Mouse (Mus musculus) forebrain, embryonic 12.5 days (tissue): Measurements from ENCODE around the gene Slc11a2. TPM values are rescaled to one million over a fixed set of nuclear protein-coding genes. Genes with fewer than 3 reads are reported as not detected.
"Not testable (repeated sequence)": the region's sequence is repeated elsewhere in the genome, so short reads cannot be mapped to it uniquely, and the experiment has no call there.

Source experiments
- ATAC-seq: fragments of 200-750 bp; cut with Nextera tagmentation; 2 replicates; pipeline ENCODE4 v1.8.0; 2017; ENCODE audit warnings: moderate TSS enrichment; ENCODE audit not compliant: low FRiP score
- H3K27ac ChIP-seq: fragments of 300-500 bp; sonication (generic); 2 replicates; pipeline ENCODE4 v1.5.1; 2016; ENCODE audit warnings: mild to moderate bottlenecking
- H3K27me3 ChIP-seq: fragments of 300-500 bp; sonication (generic); 2 replicates; pipeline ENCODE4 v1.6.1; 2016; ENCODE audit warnings: mild to moderate bottlenecking
- H3K36me3 ChIP-seq: fragments of 300-500 bp; sonication (generic); replicated peaks from 2 replicates; pipeline ENCODE4 v1.6.1; 2016; ENCODE audit warnings: mild to moderate bottlenecking
- H3K4me1 ChIP-seq: fragments of 300-500 bp; sonication (generic); 2 replicates; pipeline ENCODE4 v1.6.1; 2016
- H3K4me2 ChIP-seq: fragments of 300-500 bp; sonication (generic); 2 replicates; pipeline ENCODE4 v1.6.1; 2016; ENCODE audit warnings: mild to moderate bottlenecking, moderate library complexity
- H3K4me3 ChIP-seq: fragments of 300-500 bp; sonication (generic); replicated peaks from 2 replicates; pipeline ENCODE4 v1.5.1; 2016; ENCODE audit warnings: mild to moderate bottlenecking
- H3K9ac ChIP-seq: fragments of 300-500 bp; sonication (generic); 2 replicates; pipeline ENCODE4 v1.6.1; 2016; ENCODE audit warnings: mild to moderate bottlenecking
- H3K9me3 ChIP-seq: fragments of 300-500 bp; sonication (generic); 2 replicates; pipeline ENCODE4 v1.6.1; 2016
- WGBS: fragments of 180-500 bp; shearing (Covaris S2); methylation state at CpG from one replicate; pipeline ENCODE4 v1.1.7; 2016; 5-methylcytosine and 5-hydroxymethylcytosine counted together
- polyA plus RNA-seq: library from polyadenylated mRNA; unstranded; fragments of >200 nt; fragmentation: Nextera tagmentation; extraction: Ambion mirVana; gene quantifications from 2 replicates; pipeline ENCODE4 v1.2.1, GENCODE M21; 2016

Gene Slc11a2
- polyA plus RNA-seq, 1 experiment from 2014 or later = 26.0 TPM

DNA sequence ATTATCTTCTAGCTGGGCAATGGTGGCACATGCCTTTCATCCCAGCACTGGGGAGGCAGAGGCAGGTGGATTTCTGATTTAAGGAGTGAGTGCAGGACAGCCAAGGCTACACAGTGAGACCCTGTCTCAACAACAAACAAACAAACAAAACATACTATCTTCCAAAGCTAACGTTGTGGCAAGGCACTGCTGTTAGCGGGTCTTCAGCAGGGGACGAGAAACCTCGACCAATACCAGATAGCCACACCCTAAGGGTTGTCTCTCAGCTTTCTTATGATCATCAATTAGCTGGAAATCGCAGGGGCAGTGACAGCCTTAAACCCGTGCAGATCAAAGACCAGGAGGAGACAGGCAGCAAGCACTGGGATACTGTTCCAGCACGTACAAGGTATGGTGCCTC is 60.6 kb downstream of the Slc11a2 start, which contains the start of gene Higd1c:
Gene Higd1c (plus strand): TSS at position 301 of the 400 bp plus-strand sequence.
- no peak within 1 kb of the TSS for H3K4me3 ChIP-seq
- no peak within 1 kb of the TSS for H3K9ac ChIP-seq
- no peaks in the 10 kb centered on the region for H3K9me3 ChIP-seq
- H3K4me2 ChIP-seq = no peak within 1 kb of the TSS
- no peaks in the 10 kb centered on the region for H3K4me1 ChIP-seq
- 81% methylated on average over 7 of the region's 7 CpGs for WGBS
- H3K27me3 ChIP-seq = no peaks in the 10 kb centered on the region
- H3K27ac ChIP-seq = no peak within 1 kb of the TSS
- H3K36me3 ChIP-seq = no peaks in the 10 kb centered on the region
- ATAC-seq = no peak

DNA sequence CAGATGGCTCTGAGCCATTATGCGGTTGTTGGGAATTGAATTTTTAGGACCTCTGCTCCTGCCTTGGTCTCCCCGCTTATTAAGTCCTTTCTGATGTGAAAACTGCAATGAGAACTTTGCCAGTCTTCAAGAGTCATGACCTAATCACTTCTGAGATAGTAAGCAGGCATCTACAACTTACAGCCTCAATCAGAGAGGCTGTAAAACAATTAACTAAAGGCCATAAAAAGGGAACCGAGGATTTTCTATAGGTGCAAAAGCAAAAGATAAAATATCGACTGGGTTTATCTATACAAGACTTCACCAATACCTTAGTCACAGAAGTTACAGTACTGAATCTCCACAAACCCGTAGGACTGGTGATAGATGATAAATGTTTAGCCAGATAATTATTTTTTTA is 69.0 kb downstream of the Slc11a2 start:
- Histone ChIP-seq H3K4me1 (no peaks in the 10 kb centered on the region), H3K4me3 (no peak overlapping the region), H3K9ac (no peak overlapping the region), H3K27ac (no peak overlapping the region), H3K27me3 (no peaks in the 10 kb centered on the region), H3K4me2 (no peak overlapping the region), H3K36me3 (no peaks in the 10 kb centered on the region), H3K9me3 (no peaks in the 10 kb centered on the region)
- 88% methylated on average over 5 of the region's 5 CpGs for WGBS
- no peak for ATAC-seq

DNA sequence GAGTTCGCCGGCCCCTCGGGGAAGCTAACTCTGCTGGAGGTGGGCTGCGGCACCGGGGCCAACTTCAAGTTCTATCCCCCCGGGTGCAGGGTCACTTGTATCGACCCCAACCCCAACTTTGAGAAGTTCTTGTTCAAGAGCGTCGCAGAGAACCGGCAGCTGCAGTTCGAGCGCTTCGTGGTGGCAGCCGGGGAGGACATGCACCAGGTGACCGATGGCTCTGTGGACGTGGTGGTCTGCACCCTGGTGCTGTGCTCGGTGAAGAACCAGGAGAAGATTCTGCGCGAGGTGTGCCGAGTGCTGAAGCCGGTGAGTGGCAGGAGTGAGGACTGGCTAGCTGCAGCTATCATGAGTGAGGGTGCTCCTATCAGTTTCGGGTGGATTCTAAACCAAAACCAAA is 71.5 kb downstream of the Slc11a2 start:
- not testable (repeated sequence) for H3K4me2 ChIP-seq, H3K27ac ChIP-seq, H3K36me3 ChIP-seq, H3K9me3 ChIP-seq, H3K4me3 ChIP-seq, H3K9ac ChIP-seq, H3K4me1 ChIP-seq, ATAC-seq, H3K27me3 ChIP-seq
- WGBS = 94% methylated on average over 22 of the region's 22 CpGs

DNA sequence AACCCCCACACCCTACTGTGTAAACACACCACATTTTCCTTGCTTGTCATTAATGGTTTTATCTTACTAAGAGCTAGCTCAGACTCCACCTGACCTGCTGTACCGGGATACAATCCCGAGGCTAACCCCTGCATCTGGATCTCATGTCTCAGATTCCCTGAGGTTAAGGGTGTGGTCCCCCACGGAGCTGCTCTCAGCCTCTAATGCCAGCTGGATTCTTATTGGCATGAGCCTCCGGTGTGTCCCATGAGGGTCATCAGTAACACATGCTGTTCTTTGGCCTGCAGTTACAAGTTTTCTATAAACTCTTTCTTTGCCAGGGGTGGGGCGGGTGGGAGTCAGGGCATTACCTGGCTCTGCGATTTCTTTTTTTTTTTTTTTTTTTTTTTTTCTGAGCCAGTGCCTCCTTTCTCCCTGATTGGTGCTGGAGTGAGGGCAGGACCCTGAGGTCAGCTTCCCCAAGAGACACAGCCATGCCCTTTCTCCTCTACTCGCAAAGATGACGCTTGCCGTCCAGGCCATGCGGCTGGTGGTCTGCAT is 72.1 kb downstream of the Slc11a2 start, which contains the start of the genes Methig1 and Mettl7a2:
Gene Methig1 (plus strand): TSS at position 439 of the 540 bp plus-strand sequence.
Gene Mettl7a2 (plus strand): TSS at position 490 of the 540 bp plus-strand sequence.
- Histone ChIP-seq H3K9ac (no peak within 1 kb of the TSS), H3K27ac (no peak within 1 kb of the TSS), H3K4me3 (no peak within 1 kb of the TSS), H3K27me3 (no peaks in the 10 kb centered on the region), H3K9me3 (no peaks in the 10 kb centered on the region), H3K4me1 (no peaks in the 10 kb centered on the region), H3K4me2 (no peak within 1 kb of the TSS), H3K36me3 (no peaks in the 10 kb centered on the region)
- ATAC-seq = no peak
- 93% methylated on average over 9 of the region's 10 CpGs for WGBS

DNA sequence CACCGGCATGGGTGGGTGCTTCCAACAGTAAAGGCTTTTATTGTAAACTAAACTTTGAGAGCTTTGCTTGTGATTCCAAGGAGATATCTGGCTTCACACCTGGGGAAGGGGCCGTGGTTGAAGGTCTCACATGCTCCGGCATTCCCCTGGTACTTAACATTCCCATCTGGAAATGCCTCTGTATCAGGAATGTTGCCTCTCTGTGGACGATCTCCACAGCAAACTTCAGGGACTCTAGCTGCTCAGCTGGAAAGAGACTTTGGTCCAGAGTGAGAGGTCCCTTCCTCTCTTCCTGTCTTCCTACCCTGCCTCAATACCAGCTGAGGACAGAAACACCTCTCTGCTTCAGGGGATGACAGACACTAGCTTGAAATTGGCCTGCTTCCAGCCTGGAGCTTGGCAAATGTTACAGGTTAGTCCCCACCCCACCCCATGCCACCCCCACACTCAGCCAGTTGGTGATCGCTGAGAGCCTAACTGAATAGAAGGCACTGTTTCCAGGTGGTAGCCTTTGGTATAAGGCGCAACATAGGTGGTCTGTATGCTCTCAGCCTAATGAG is 73.3 kb downstream of the Slc11a2 start:
- H3K9me3 ChIP-seq = no peaks in the 10 kb centered on the region
- no peaks in the 10 kb centered on the region for H3K36me3 ChIP-seq
- no peak overlapping the region for H3K27ac ChIP-seq
- H3K9ac ChIP-seq = no peak overlapping the region
- H3K4me3 ChIP-seq = no peak overlapping the region
- 78% methylated on average over 6 of the region's 6 CpGs for WGBS
- H3K4me1 ChIP-seq = no peaks in the 10 kb centered on the region; the same call in 1 of the 2 replicates
- H3K27me3 ChIP-seq = no peaks in the 10 kb centered on the region
- no peak for ATAC-seq
- no peak overlapping the region for H3K4me2 ChIP-seq

DNA sequence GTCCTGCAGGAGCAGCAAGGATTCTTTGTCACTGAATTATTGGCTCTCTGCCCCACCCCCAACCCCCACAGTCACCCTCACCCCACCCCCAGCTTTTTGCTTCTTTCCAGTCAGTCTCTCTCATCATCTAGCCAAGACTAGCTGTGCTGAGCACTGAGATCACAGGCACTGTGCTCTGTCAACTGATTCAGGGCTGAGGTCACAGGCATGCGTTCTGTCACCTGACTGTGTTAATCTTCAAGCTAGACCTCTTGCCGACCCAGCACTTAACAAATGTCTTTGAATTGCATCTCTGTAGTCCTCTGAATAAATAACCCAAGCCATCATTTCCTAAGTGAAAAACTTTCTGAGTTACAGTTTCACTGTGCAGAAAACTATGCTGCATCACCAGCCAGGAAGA is 75.4 kb downstream of the Slc11a2 start:
- Histone ChIP-seq H3K4me2 (no peak overlapping the region), H3K9ac (no peak overlapping the region), H3K27ac (no peak overlapping the region), H3K9me3 (no peaks in the 10 kb centered on the region), H3K4me3 (no peak overlapping the region), H3K27me3 (no peaks in the 10 kb centered on the region), H3K36me3 (no peaks in the 10 kb centered on the region), H3K4me1 (no peaks in the 10 kb centered on the region; the same call in 1 of the 2 replicates)
- WGBS = 59% methylated on average over 2 of the region's 2 CpGs
- ATAC-seq = no peak

DNA sequence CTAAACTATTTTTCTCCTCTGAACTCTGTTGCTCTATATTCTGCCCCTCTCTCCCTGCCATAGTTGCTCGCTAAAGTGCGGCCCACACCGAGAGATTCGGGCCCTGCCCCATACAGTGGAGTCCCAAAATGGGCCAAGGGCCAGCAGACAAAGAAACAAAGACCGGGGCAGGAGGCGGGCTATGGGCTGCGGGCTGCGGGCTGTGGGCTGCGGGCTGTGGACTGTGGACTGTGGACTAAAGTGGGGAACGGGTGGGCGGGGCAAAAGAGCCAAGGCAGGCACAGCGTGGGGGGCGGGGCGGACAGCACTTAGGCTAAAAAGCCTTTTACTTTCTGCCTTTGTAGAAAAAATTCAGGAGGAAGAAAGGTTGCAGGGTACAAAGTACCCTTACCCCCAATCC is 78.1 kb downstream of the Slc11a2 start:
- H3K4me3 ChIP-seq = no peak overlapping the region
- no peaks in the 10 kb centered on the region for H3K36me3 ChIP-seq
- 67% methylated on average over 14 of the region's 14 CpGs for WGBS
- no peaks in the 10 kb centered on the region; the same call in 1 of the 2 replicates for H3K4me1 ChIP-seq
- H3K4me2 ChIP-seq = no peak overlapping the region
- H3K27me3 ChIP-seq = no peaks in the 10 kb centered on the region
- H3K9me3 ChIP-seq = no peaks in the 10 kb centered on the region
- no peak for ATAC-seq
- no peak overlapping the region for H3K9ac ChIP-seq
- H3K27ac ChIP-seq = peak overlapping the region; percentile 50; the same call in 1 of the 2 replicates

DNA sequence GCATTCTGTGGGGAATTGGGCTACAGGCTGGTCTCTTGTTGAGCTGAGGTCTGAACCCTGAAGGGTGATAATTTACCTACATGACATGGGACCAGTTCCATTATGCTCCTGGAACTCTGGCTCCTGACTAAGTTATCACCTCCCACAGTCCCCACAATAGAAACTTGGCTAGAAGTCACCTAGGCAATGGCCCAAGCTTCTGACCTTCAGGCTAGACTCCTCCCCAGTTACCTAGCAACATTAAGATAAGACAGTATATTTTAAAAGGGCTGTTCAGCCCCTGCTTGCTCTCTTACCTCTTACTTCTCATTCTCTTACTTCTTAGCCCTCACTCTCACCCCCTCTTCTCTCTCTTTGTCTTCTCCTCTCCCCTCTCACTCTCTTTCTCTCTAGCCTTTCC is 79.4 kb downstream of the Slc11a2 start:
- Histone ChIP-seq H3K4me1 (no peaks in the 10 kb centered on the region; the same call in 1 of the 2 replicates), H3K27me3 (no peaks in the 10 kb centered on the region), H3K27ac (no peak overlapping the region), H3K9ac (no peak overlapping the region), H3K9me3 (no peaks in the 10 kb centered on the region), H3K4me2 (no peak overlapping the region), H3K36me3 (no peaks in the 10 kb centered on the region), H3K4me3 (no peak overlapping the region)
- no peak for ATAC-seq

DNA sequence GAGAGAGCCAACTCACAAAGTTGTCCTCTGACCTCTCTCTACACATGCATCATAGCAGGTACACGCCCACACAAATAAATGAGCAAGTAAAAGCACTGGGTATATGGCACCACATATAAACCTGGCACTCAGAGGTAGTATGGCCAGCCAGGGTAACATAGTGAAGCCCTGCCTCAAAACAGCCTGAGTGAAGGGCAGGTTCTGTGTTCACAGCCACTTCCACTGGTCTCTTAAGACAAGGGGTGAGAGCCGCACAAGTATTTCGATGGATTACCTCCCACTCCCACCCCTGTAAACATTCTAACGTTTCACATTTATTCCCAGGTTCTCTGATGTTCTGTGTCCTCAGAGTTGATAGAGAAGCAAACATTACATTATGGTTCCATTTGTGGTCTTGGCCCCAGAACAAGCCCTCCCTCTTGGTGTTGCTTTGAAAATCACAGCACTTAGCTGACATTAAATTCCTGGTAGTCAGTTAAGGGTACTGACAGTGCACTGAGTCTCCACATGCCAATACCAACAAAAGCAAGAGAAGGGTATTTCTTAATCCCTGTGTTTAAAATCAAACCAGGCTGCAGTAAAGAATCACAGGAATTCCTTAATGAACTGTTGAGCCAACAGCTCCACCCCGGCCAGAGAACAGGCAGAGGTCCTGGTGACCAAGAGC is 83.4 kb downstream of the Slc11a2 start:
- not testable (repeated sequence) for H3K4me2 ChIP-seq, H3K27ac ChIP-seq, H3K4me3 ChIP-seq, H3K4me1 ChIP-seq, H3K27me3 ChIP-seq, H3K9me3 ChIP-seq, H3K36me3 ChIP-seq, H3K9ac ChIP-seq, ATAC-seq
- 70% methylated on average over 4 of the region's 5 CpGs for WGBS

Other genes starting within 250 kb of the Slc11a2 start
- 34.3 TPM in 2 replicates for gene Atf1, start 197.3 kb downstream of the Slc11a2 start, polyA plus RNA-seq
- gene Tmprss12, start 144.2 kb downstream of the Slc11a2 start, polyA plus RNA-seq = not detected in 2 replicates
- 3.8 and 4.4 TPM in 2 replicates for gene Mettl7a1, start 120.9 kb downstream of the Slc11a2 start, polyA plus RNA-seq
- not detected in 2 replicates for gene Mettl7a3, start 90.1 kb downstream of the Slc11a2 start, polyA plus RNA-seq
- gene Methig1, start 71.9 kb downstream of the Slc11a2 start, polyA plus RNA-seq = 0.18 TPM in 1 of 2 replicates, not detected in the other
- gene Mettl7a2, start 71.9 kb downstream of the Slc11a2 start, polyA plus RNA-seq = not detected in 2 replicates
- gene Higd1c, start 60.5 kb downstream of the Slc11a2 start, polyA plus RNA-seq = not detected in 2 replicates
- gene Gm5475, start 2.9 kb downstream of the Slc11a2 start, polyA plus RNA-seq = 0.08 and 0.17 TPM in 2 replicates
- 41.9 and 47.7 TPM in 2 replicates for gene Letmd1, start 44.0 kb upstream of the Slc11a2 start, polyA plus RNA-seq
- 36.4 and 37.0 TPM in 2 replicates for gene Csrnp2, start 70.4 kb upstream of the Slc11a2 start, polyA plus RNA-seq
- gene Tfcp2, start 126.9 kb upstream of the Slc11a2 start, polyA plus RNA-seq = 41.7 and 44.8 TPM in 2 replicates
- 27.3 and 33.8 TPM in 2 replicates for gene Pou6f1, start 174.9 kb upstream of the Slc11a2 start, polyA plus RNA-seq
- gene Dazap2, start 190.3 kb upstream of the Slc11a2 start, polyA plus RNA-seq = 197 and 204 TPM in 2 replicates
- 2.8 and 2.9 TPM in 2 replicates for gene Smagp, start 211.9 kb upstream of the Slc11a2 start, polyA plus RNA-seq
- 1.9 and 2.2 TPM in 2 replicates for gene Bin2, start 244.5 kb upstream of the Slc11a2 start, polyA plus RNA-seq